Mouse (Mus musculus): Measurements from ENCODE around the gene Tbc1d17. TPM values are rescaled to one million over a fixed set of nuclear protein-coding genes. Genes with fewer than 3 reads are reported as not detected.
"Not testable (repeated sequence)": the region's sequence is repeated elsewhere in the genome, so short reads cannot be mapped to it uniquely, and the experiment has no call there.

Gene Tbc1d17
- 10 to 100 TPM; 38.4 to 44.7 TPM for total RNA-seq (2021)

DNA sequence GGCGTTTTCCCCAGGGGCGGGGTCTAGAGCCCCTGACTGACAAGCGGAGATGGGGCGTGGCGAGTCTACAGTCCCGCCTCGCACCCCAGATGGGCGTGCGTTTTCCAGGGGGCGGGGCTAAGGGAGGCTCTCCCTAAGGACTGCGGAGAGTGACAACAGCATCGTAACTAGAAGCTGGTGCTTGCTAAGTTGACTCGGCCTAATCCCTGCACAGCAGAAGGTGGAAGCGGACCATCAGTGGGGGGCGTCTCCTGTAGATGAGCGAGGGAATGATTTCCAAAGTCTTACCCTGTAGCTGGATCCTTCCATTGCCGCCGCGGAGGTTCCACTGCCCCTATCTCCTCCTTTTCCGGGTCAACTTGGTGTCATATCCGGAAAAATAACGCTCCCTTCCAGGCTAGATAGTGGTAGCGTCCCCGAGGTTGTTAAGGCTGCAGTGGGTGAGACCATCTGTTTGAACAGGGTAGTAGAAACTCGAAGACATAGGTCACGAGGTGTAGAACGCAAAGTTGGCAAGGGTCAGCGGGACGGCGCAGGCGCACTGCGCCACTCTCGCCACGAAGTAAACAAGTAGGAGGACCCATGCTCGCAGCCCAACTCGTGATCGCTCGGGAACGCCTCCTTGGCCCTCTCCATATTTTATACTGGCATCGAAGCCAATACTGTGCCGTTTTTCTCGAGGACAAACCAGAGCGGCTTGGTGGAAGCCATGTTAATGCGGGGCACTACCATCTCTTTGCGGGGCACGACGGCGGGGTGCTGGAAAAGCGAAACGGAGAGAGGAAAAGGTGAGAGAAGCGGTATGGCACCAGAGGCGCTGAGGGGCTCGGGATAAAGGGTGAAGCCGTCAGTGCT, at the start of gene Tbc1d17, which contains the start of gene Akt1s1:
Gene Tbc1d17, minus strand, starts transcription at position 519 of the 855 bp plus-strand sequence.
Gene Akt1s1, plus strand, starts transcription at position 431 of the 855 bp plus-strand sequence.
- intact Hi-C loops (cut with DNase I), result loop anchor here (2.0 kb wide), 1 partner anchor 32 kb away; the partner anchor contains the start of genes Atf5, Il4i1 and Nup62

GRCm38 (mm10) chr7:44898607-44899006, 49.7 kb upstream of the Tbc1d17 start:
- intact Hi-C loops (cut with DNase I), result loop anchor here (5.0 kb wide), 1 partner anchor 54 kb away; no protein-coding TSS in a partner anchor
- DNase-seq, result peak; percentile 30 to 51

More for the DNA sequence above, at the start of gene Tbc1d17, which contains the start of gene Akt1s1:
- peak; percentile 100 for DNase-seq

GRCm38 (mm10) chr7:44896499-44896898, 47.6 kb upstream of the Tbc1d17 start:
- intact Hi-C loops (cut with DNase I), result loop anchor here (2.0 to 5.0 kb wide), 2 partner anchors 30 to 56 kb away; no protein-coding TSS in a partner anchor
- DNase-seq, result peak; percentile 48 to 57

- intact Hi-C loops (cut with DNase I), result loop anchor here (2.0 to 5.0 kb wide), 2 partner anchors 31 to 56 kb away; no protein-coding TSS in a partner anchor
- peak; percentile 94 to 96 for DNase-seq
These were observed 46.9 kb upstream of the Tbc1d17 start, which contains the start of gene Fuz for GRCm38 (mm10) chr7:44895593-44896434. Fuz (plus strand) TSS chr7:44896079.

DNA sequence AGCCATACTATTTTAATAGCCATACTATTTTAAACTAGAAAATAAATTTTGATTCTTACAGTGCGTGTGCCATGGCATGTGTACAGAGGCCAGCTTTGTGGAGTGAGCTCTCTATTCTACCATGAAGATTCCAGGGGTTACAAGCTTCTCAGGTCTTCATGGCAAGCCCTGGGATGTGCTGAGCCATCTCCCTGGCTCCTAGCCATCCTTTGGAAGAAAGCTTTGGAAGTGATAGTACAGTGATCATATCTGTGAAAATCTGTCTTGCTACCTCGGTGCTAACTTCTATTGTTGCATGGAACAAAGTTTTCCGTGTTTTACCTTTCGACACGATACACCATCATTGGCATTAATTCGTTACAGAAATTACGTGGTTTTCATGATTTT, 46.3 kb upstream of the Tbc1d17 start:
- DNase-seq, result no peak

GRCm38 (mm10) chr7:44894175-44894574, 45.3 kb upstream of the Tbc1d17 start:
- DNase-seq, result no peak
- intact Hi-C loops (cut with DNase I), result no loop called here

More for the DNA sequence above, 46.3 kb upstream of the Tbc1d17 start:
- intact Hi-C loops (cut with DNase I), result loop anchor here (5.0 kb wide), 1 partner anchor 57 kb away; no protein-coding TSS in a partner anchor

DNA sequence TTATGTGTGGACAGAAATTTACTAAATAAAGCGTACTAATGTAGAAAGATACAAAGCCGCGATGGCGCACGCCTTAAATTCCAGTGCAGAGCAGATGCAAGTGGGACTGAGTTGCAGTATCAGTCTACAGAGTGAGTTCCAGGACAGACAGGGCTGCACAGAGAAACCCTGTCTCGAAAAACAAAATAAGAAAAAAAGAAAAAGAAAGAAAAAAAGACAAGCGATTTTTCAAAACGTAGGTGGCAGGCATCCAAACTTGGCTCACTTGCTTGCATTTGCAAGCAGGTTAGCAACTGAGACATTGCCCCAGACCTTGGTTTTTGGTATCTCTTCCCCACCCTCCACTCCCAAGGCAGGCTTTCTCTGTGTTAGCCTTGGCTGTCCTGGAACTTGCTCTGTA, 44.3 kb upstream of the Tbc1d17 start:
- DNase-seq, result no peak
- intact Hi-C loops (cut with DNase I), result no loop called here

- peak; percentile 93 to 95 for DNase-seq
- intact Hi-C loops (cut with DNase I), result no loop called here
These were observed 43.5 kb upstream of the Tbc1d17 start, which contains the start of gene Med25 for GRCm38 (mm10) chr7:44892276-44892921. Med25 (minus strand) TSS chr7:44892712.

DNA sequence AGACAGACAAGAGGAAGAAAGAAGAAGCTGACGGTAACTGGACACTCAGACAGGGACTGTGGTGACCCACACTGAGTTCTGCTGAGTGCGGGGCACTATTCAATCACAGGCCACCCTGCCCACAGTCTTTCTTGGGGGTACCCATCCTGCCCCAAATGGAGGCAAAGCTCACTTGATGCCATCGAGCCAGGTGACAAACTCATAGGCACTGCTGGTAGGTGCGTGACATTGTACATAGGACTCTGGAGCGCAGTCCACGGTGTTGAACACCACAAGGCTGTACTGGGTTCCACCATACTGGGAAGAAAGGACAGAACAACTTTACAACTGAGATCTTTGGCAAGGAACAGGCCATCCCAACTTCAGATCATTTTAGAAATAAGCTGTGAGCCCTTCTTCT, 42.7 kb upstream of the Tbc1d17 start:
- DNase-seq, result no peak
- intact Hi-C loops (cut with DNase I), result loop anchor here (2.0 kb wide), 1 partner anchor 19 kb away; no protein-coding TSS in a partner anchor

- DNase-seq, result no peak
- intact Hi-C loops (cut with DNase I), result loop anchor here (2.0 kb wide), 1 partner anchor 18 kb away; no protein-coding TSS in a partner anchor
These were observed 41.9 kb upstream of the Tbc1d17 start for GRCm38 (mm10) chr7:44890737-44891136.

DNA sequence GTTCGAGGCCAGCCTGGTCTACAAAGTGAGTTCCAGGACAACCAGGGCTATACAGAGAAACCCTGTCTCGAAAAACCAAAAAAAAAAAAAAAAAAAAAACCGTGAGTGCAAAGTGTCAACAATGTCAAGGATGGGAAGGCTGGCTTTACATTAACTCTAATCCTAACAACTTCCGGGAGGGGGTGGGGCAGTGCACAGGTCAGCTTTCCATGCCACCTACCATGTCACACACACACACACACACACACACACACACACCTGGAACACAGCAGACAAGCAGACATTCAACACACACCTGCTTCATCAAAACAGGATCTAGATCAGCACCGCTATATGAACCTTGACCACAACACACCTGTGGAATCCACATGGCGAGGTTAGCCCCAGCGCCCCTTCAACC, 41.3 kb upstream of the Tbc1d17 start:
- intact Hi-C loops (cut with DNase I), result loop anchor here (2.0 kb wide), 1 partner anchor 17 kb away; no protein-coding TSS in a partner anchor
- no peak for DNase-seq

DNA sequence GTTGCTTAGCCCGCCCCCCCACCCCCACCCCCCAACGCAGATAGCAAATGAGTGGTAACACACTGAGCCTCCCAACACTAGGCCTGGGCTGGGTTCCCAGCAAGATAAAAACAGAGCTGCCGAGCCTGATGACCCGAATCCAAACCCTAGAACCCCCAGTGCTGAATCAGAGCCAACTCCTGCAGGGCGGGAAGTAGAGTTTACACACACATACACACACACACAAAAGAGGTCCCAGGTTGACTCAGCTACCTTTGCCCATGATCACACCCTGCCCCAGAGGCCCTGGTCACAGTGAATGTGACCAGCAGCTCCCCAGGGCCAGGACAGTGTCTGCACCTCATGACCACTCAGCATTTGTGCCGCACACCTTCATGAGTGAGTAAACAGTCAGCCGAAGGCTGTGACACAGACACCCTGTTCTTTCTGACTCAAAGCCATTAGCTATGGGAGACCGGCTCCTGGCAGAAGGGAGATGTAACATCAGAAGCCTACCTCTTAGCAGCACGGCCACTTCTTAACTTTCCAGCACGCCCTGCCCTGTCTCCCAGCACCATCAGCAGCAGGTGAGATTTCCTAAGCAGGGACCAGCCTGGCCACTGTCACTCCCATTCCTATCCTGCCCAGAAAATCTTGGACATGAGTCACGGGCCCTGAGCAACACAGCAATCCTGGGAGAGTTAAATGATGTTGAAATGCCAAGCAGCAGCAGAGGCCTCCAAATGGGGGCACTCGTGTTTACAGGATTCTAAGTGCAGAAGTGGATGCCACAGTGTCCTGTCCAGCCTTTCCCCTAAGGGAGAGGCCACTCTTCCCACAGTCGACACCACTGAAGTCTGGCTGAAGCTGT, 39.6 kb upstream of the Tbc1d17 start:
- peak in 1 of 2 experiments; percentile 55 for DNase-seq
- intact Hi-C loops (cut with DNase I), result no loop called here

DNA sequence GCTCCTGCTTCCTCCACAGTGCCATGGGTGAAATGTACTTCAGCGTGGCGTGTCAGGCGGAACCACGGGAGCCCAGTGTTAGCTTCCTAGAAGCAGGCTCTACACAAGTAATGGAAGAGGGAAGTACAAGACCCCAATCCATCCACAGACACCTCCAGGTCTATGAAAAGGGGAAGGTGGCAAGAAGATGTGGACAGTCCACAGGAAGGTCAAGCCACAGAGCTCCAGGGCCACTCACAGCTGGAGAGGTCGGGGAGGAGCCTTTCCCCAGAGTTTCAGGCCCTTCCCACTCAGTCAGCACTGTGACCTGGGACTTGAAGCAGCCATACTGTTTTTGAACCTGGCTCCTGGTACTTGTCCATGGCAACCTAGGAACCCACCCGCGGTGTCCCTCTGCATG, 38.1 kb upstream of the Tbc1d17 start:
- intact Hi-C loops (cut with DNase I), result no loop called here
- no peak for DNase-seq

- no peak for DNase-seq
- intact Hi-C loops (cut with DNase I), result no loop called here
These were observed 35.8 kb upstream of the Tbc1d17 start for GRCm38 (mm10) chr7:44884637-44885036.

DNA sequence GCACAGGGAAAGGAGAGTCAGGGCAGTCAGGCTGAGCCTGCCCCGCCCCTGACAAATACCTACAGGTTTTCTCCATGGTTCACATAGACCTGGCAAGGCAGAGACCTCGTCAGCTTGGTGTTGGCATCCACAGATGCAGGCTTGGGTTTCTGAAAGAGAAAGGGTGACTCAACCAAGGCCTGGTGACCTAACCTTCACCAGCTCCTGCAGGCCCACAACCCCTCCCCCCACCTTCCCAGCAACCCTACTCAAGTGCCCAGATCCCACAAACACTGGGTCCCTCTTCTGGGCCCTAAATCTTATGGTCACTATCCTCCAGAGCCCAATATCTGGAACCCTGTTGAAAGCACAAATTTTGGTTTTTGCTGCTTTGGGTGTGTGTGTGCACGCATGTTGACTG, 34.2 kb upstream of the Tbc1d17 start:
- no peak for DNase-seq
- intact Hi-C loops (cut with DNase I), result no loop called here

DNA sequence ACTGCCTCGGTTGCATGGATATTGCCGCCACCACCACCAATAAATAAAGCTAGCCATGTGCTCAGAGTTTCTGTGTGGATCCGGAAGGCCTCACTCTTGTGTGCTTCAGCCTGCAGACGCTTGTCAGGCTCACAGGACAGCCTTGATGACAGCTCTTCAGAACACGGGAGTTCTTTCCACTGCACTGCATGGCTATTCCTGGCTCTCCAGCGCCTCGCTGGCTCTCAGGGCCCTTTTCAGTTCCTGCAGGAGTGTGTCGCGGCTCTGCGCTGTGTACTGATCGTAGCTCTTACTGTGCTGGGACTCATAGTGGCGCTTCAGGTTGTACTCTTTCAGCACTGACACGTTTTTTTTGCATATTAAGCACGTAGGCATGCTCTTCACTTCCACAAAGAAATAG, 29.0 kb upstream of the Tbc1d17 start:
- DNase-seq, result peak in 1 of 2 experiments; percentile 59
- intact Hi-C loops (cut with DNase I), result no loop called here

GRCm38 (mm10) chr7:44871774-44872173, 22.9 kb upstream of the Tbc1d17 start:
- intact Hi-C loops (cut with DNase I), result loop anchor here (2.0 kb wide), 1 partner anchor 19 kb away; no protein-coding TSS in a partner anchor
- DNase-seq, result not testable (repeated sequence)

DNA sequence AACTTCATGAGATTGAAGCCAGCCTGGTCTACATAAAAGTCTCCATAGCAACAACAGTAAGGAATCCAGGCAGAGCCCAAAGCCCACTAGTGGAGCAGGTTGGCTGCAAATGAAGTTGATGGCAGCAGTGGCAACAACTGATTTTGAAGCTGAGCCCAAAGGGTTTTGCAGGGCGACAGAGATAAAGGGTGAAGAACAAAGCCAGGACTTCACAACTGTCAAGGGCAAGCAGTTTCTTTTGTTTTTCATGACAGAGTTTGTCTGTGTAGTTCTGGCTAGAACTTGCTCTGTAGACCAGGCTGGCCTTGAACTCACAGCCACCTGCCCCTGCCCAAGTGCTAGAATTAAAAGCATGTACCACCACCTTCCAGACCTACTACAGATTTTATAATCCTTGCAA, 22.3 kb upstream of the Tbc1d17 start:
- DNase-seq, result no peak
- intact Hi-C loops (cut with DNase I), result no loop called here

DNA sequence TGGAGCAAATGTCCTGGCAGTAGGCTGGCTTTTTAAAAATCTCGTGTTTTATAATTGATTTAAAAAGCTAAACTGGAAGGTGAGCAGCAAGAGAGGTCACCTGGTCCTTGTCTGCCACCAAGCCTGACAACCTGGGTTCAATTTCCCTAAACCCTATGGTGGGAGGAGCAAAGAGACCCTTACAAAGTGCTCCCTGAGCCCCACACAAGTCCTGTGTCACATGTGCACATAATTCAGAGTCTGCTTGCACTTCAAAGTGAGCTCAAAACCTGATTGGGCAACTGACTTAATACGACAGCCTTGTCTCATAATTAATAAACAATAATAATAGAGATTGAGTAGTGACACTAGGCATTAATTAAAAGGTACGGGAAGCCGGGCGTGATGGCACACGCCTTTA, 21.7 kb upstream of the Tbc1d17 start:
- no peak for DNase-seq
- intact Hi-C loops (cut with DNase I), result no loop called here
